Mouse (Mus musculus): ENCODE results near the gene Agfg1. TPM values are rescaled to one million over a fixed set of nuclear protein-coding genes. Genes with fewer than 3 reads are reported as not detected.

Agfg1 gene
- total and polyA plus RNA-seq, 2 experiments from 2014 or later = 20.2 to 101 TPM

DNA sequence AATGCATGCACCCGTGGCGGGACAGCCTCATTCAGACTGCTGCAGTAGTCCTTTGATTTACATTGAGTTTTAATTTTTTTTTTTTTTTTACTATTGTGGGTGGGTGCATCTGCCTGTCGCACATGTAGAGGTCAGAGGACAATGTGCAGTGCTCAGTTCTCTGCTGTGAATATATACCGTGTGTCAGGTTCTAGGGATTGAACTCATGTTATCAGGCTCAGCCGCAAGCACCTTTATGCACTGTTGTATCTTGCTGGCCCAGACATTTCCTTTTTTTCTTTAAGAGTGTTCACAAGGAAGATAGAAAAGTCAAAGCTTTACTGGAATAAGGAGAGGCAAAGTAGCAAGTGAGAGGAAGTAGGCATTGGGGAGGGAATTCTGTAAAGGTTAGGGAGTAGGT, 16.4 kb downstream of the Agfg1 start:
- no peaks in the 10 kb centered on the region for H3K36me3 ChIP-seq (ENCODE audit: insufficient read depth, low read length)
- no peaks in the 10 kb centered on the region for H3K4me1 ChIP-seq (ENCODE audit: insufficient read depth, low read length)
- no peak overlapping the region for H3K9ac ChIP-seq (replicated peaks; ENCODE audit: low read length, poor library complexity, severe bottlenecking)
- no peak overlapping the region for H3K4me2 ChIP-seq (ENCODE audit: low read depth, low read length, poor library complexity, severe bottlenecking)
- no peaks in the 10 kb centered on the region for H3K9me3 ChIP-seq (ENCODE audit: low read length)
- 92% methylated on average over 5 of the region's 5 CpGs for WGBS
- ATAC-seq (ENCODE audit: low FRiP score) (no peak), DNase-seq (ENCODE audit: low spot score) (no peak)
- TF ChIP-seq CTCF (IDR thresholded peaks at IDR 0.05) = no peak
- H3K27ac ChIP-seq (ENCODE audit: low read depth, low read length) = no peak overlapping the region
- no peaks in the 10 kb centered on the region for H3K27me3 ChIP-seq (ENCODE audit: insufficient read depth, low read length)
- H3K4me3 ChIP-seq (ENCODE audit: low read depth, low read length) = no peak overlapping the region

DNA sequence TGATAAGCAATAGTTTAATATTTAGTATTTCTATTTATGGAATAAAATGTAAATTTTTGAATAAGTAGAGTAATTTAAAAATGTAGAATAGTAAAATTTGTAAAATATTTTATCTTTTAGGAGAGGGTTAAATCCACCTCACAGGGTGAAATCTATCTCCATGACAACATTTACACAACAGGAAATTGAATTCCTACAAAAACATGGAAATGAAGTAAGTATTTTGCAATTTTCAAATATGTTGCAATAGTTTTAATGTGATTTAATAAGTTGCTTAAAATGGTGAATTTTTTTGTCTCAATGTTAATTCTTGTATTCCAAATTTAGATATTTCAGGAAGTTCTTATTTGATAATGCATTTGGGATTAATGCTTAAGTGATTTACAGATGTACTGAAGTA, 19.0 kb downstream of the Agfg1 start:
- no peaks in the 10 kb centered on the region for H3K4me1 ChIP-seq (ENCODE audit: insufficient read depth, low read length)
- H3K27ac ChIP-seq (ENCODE audit: low read depth, low read length) = no peak overlapping the region
- no peaks in the 10 kb centered on the region for H3K27me3 ChIP-seq (ENCODE audit: insufficient read depth, low read length)
- no peak for TF ChIP-seq CTCF (IDR thresholded peaks at IDR 0.05)
- no peaks in the 10 kb centered on the region for H3K9me3 ChIP-seq (ENCODE audit: low read length)
- no peak overlapping the region for H3K4me3 ChIP-seq (ENCODE audit: low read depth, low read length)
- 0 out of 2 replicates have a peak, but pooled peaks cover 3% of the 10 kb centered on the region for H3K36me3 ChIP-seq (ENCODE audit: insufficient read depth, low read length)
- no peak for DNase-seq (ENCODE audit: low spot score)
- no peak overlapping the region for H3K9ac ChIP-seq (replicated peaks; ENCODE audit: low read length, poor library complexity, severe bottlenecking)
- no peak for ATAC-seq (ENCODE audit: low FRiP score)
- H3K4me2 ChIP-seq (ENCODE audit: low read depth, low read length, poor library complexity, severe bottlenecking) = no peak overlapping the region

DNA sequence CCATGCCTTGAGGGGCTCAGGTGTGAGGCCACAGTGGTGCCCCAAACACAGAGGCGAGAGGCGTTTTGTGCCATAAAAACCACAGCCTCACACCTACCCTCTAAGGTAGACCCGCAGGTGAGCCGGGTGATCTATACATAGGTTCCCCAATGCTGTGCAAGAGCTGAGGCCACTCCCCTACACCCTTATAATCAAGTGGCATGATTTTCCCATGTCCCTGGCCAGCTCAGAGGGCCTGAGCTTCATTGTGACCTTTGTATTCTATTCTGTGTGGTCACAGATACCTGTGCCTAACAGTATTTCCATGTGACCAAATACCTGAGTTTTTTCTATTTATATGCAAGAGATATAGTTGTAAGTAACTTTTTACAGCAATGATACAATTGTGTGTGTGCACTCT, 21.1 kb downstream of the Agfg1 start:
- TF ChIP-seq CTCF (IDR thresholded peaks at IDR 0.05) = no peak
- WGBS = 96% methylated on average over 4 of the region's 4 CpGs
- Histone ChIP-seq H3K4me2 (ENCODE audit: low read depth, low read length, poor library complexity, severe bottlenecking) (no peak overlapping the region), H3K27me3 (ENCODE audit: insufficient read depth, low read length) (no peaks in the 10 kb centered on the region), H3K4me3 (ENCODE audit: low read depth, low read length) (no peak overlapping the region), H3K9ac (replicated peaks; ENCODE audit: low read length, poor library complexity, severe bottlenecking) (no peak overlapping the region), H3K9me3 (ENCODE audit: low read length) (no peaks in the 10 kb centered on the region), H3K4me1 (ENCODE audit: insufficient read depth, low read length) (no peaks in the 10 kb centered on the region), H3K36me3 (ENCODE audit: insufficient read depth, low read length) (0 out of 2 replicates have a peak, but pooled peaks cover 3% of the 10 kb centered on the region), H3K27ac (ENCODE audit: low read depth, low read length) (no peak overlapping the region)
- ATAC-seq (ENCODE audit: low FRiP score) (no peak), DNase-seq (ENCODE audit: low spot score) (no peak)

DNA sequence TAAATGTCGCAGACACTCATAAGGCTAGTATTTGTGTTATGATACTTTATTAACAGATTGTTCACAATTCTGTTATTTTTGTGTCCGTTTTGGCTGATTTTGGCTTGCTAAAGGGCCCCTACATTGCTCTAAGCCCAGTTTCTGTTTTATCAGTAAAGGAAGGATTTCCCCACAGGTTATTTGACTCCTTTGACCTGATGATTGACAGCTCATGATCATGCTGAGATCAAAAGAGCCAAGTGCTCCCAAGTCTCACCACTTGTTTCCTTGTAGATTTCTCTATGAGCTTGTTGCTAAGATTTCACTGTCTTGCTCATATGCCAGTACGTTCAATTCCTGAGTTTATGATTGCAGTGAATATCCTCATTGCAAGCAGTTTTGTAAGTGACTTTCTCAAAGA, 30.9 kb downstream of the Agfg1 start:
- H3K4me1 ChIP-seq (ENCODE audit: insufficient read depth, low read length) = no peaks in the 10 kb centered on the region
- H3K27ac ChIP-seq (ENCODE audit: low read depth, low read length) = no peak overlapping the region
- DNase-seq (ENCODE audit: low spot score) (no peak), ATAC-seq (ENCODE audit: low FRiP score) (no peak)
- peaks cover 7% of the 10 kb centered on the region for H3K36me3 ChIP-seq (ENCODE audit: insufficient read depth, low read length)
- no peaks in the 10 kb centered on the region for H3K27me3 ChIP-seq (ENCODE audit: insufficient read depth, low read length)
- no peak overlapping the region for H3K9ac ChIP-seq (replicated peaks; ENCODE audit: low read length, poor library complexity, severe bottlenecking)
- TF ChIP-seq CTCF (IDR thresholded peaks at IDR 0.05) = no peak
- no peak overlapping the region for H3K4me3 ChIP-seq (ENCODE audit: low read depth, low read length)
- no peaks in the 10 kb centered on the region for H3K9me3 ChIP-seq (ENCODE audit: low read length)
- no peak overlapping the region for H3K4me2 ChIP-seq (ENCODE audit: low read depth, low read length, poor library complexity, severe bottlenecking)
- WGBS = 68% methylated on average over 3 of the region's 3 CpGs

DNA sequence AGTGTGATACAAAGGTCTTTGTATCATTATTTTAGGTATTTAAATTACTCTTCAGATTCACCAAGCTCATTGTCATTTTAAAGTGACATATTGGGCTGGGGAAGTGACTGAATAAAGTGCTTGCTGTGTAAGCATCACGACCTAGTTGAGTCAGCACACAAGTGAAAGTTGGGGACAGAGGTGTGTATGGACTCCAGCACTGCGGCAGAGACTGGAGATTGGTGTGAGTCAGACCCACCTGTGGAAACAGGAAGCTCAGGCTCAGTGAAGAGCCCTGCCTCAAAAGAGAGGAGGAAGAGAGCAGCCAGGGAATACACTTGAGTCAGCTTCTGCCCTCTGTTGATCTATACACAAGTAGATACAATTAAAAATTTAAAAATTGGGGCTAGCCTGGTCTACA, 39.9 kb downstream of the Agfg1 start:
- Histone ChIP-seq H3K27me3 (ENCODE audit: insufficient read depth, low read length) (no peaks in the 10 kb centered on the region), H3K4me3 (ENCODE audit: low read depth, low read length) (no peak overlapping the region), H3K9me3 (ENCODE audit: low read length) (no peaks in the 10 kb centered on the region), H3K36me3 (ENCODE audit: insufficient read depth, low read length) (peaks cover 18% of the 10 kb centered on the region), H3K4me2 (ENCODE audit: low read depth, low read length, poor library complexity, severe bottlenecking) (no peak overlapping the region), H3K4me1 (ENCODE audit: insufficient read depth, low read length) (no peaks in the 10 kb centered on the region), H3K9ac (replicated peaks; ENCODE audit: low read length, poor library complexity, severe bottlenecking) (no peak overlapping the region), H3K27ac (ENCODE audit: low read depth, low read length) (no peak overlapping the region)
- ATAC-seq (ENCODE audit: low FRiP score) = no peak
- TF ChIP-seq CTCF (IDR thresholded peaks at IDR 0.05) = no peak
- WGBS = 85% methylated on average over 2 of the region's 2 CpGs
- DNase-seq (ENCODE audit: low spot score) = no peak

DNA sequence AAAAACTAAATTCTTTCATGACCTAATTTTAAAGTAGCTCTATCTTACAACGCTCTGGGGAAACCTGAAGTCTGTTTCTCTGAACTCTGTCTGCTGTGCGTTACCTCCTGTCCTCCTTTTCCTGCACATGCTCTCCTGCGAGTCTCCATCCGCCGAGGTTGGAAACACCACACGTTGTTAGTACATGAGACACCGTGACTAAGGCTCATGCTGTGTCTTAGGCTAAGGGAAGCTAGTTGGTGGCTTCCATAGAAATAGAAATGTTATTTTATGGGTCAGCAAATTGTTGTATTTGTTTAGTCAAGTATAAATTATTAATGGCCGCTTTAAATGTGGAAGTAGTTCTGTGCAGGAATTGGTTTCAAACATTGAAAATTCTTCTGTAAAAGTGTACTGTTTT, 40.9 kb downstream of the Agfg1 start:
- Histone ChIP-seq H3K4me1 (ENCODE audit: insufficient read depth, low read length) (no peaks in the 10 kb centered on the region), H3K9ac (replicated peaks; ENCODE audit: low read length, poor library complexity, severe bottlenecking) (no peak overlapping the region), H3K27me3 (ENCODE audit: insufficient read depth, low read length) (no peaks in the 10 kb centered on the region), H3K9me3 (ENCODE audit: low read length) (no peaks in the 10 kb centered on the region), H3K27ac (ENCODE audit: low read depth, low read length) (no peak overlapping the region), H3K4me3 (ENCODE audit: low read depth, low read length) (no peak overlapping the region), H3K36me3 (ENCODE audit: insufficient read depth, low read length) (peaks cover 18% of the 10 kb centered on the region), H3K4me2 (ENCODE audit: low read depth, low read length, poor library complexity, severe bottlenecking) (no peak overlapping the region)
- TF ChIP-seq CTCF (IDR thresholded peaks at IDR 0.05) = no peak
- no peak for DNase-seq (ENCODE audit: low spot score)
- 72% methylated on average over 8 of the region's 8 CpGs for WGBS
- ATAC-seq (ENCODE audit: low FRiP score) = no peak

Data from midbrain, postnatal 0 days (tissue).